ENCODE assay signal across 8 mouse cellular contexts in genomic region chr7:67645681-67646014, GRCm38 (mm10). TPM values are rescaled to one million over a fixed set of nuclear protein-coding genes. Genes with fewer than 3 reads are reported as not detected.
DNase-seq lines count a peak whose midpoint lies in the region; ATAC-seq and TF ChIP-seq lines count a peak whose summit lies in the region.

No protein-coding gene starts in this region.

- no peaks in the 10 kb centered on the region for H3K27me3 ChIP-seq in thymus, adult 2 months (ENCODE audit: control insufficient read depth, insufficient read depth, low read length)
- no peaks in the 10 kb centered on the region for H3K27me3 ChIP-seq in liver, embryonic 14.5 days (ENCODE audit: control insufficient read depth, insufficient read depth, low read length)

- H3K4me2 ChIP-seq in liver, embryonic 14.5 days (ENCODE audit: low read depth) = peak overlapping the region; percentile 73

- TF ChIP-seq CTCF in thymus, adult 2 months (IDR thresholded peaks at IDR 0.05; ENCODE audit: borderline replicate concordance, control insufficient read depth, extremely low read depth, insufficient read depth, low read length, poor library complexity) = no peak
- no peak for TF ChIP-seq CTCF in liver, embryonic 14.5 days (IDR thresholded peaks at IDR 0.05; ENCODE audit: low read depth)

- no peak for DNase-seq in cerebellum, adult 11-12 months
- DNase-seq in thymus, adult 2 months = no peak
- DNase-seq in thymus, postnatal 10 days (ENCODE audit: low spot score in 2 of 2) = no peak
- DNase-seq in liver, embryonic 14.5 days (ENCODE audit: low read depth in 3 of 3, low spot score in 3 of 3) = no peak
- DNase-seq in gastrocnemius, postnatal 10 days = no peak
- DNase-seq in layer of hippocampus, postnatal 10 days (ENCODE audit: low spot score in 2 of 2) = no peak
- no peak for DNase-seq in c-Kit-positive CD71-positive TER-119-positive erythroid progenitor cells, embryonic 14.5 days (ENCODE audit: low spot score)

- TF ChIP-seq EP300 in liver, embryonic 14.5 days (IDR thresholded peaks at IDR 0.05; ENCODE audit: low read depth) = no peak

- peak overlapping the region; percentile 93 for H3K27ac ChIP-seq in thymus, adult 2 months (ENCODE audit: control insufficient read depth, insufficient read depth, low read length)
- peak overlapping the region; percentile 73 for H3K27ac ChIP-seq in liver, embryonic 14.5 days

- H3K4me1 ChIP-seq in thymus, adult 2 months (replicated peaks; ENCODE audit: control insufficient read depth, insufficient read depth, low read length) = peaks cover 2% of the 10 kb centered on the region; the same call in 1 of the 2 replicates
- H3K4me1 ChIP-seq in liver, embryonic 14.5 days (replicated peaks; ENCODE audit: control insufficient read depth in 2 of 2, insufficient read depth in 2 of 2, low read length in 1 of 2) = peaks cover 9 to 10% of the 10 kb centered on the region in 2 experiments

- no peak for TF ChIP-seq POLR2A in thymus, adult 2 months (IDR thresholded peaks at IDR 0.05; ENCODE audit: control insufficient read depth, extremely low read depth, insufficient read depth, low read length, poor library complexity)

- WGBS in thymus, adult 2 months = under 1% methylated on average over 15 of the region's 15 CpGs
- under 1% methylated on average over 15 of the region's 15 CpGs for WGBS in liver, embryonic 14.5 days (ENCODE audit: insufficient replicate concordance)

- 0 out of 2 replicates have a peak, but pooled peaks cover 2% of the 10 kb centered on the region for H3K36me3 ChIP-seq in thymus, adult 2 months (ENCODE audit: control insufficient read depth, insufficient read depth, low read length)
- H3K36me3 ChIP-seq in liver, embryonic 14.5 days (replicated peaks; ENCODE audit: control insufficient read depth, insufficient read depth, low read depth) = no peaks in the 10 kb centered on the region

- H3K4me3 ChIP-seq in thymus, adult 2 months (ENCODE audit: control insufficient read depth, insufficient read depth, low read length) = peak overlapping the region; percentile 86
- peak overlapping the region; percentile 74 to 99 for H3K4me3 ChIP-seq in liver, embryonic 14.5 days (ENCODE audit: insufficient read depth in 1 of 2, low read depth in 2 of 2, low read length in 2 of 2)

- peak; percentile 33 for ATAC-seq in cerebellum, adult (ENCODE audit: insufficient number of reproducible peaks, low FRiP score, low TSS enrichment)
- ATAC-seq in liver, embryonic 14.5 days (ENCODE audit: insufficient read depth) = peak; percentile 25

- peak overlapping the region; percentile 78 for H3K9ac ChIP-seq in liver, embryonic 14.5 days (replicated peaks)

- no peaks in the 10 kb centered on the region for H3K9me3 ChIP-seq in liver, embryonic 14.5 days (ENCODE audit: control insufficient read depth, low read length)

RNA-seq across cellular contexts. Expression of gene Lrrc28, which starts 0.6 kb away (rescaled TPM):
- polyA plus RNA-seq in thymus, adult 2 months (2012; rRNA removed) = 39.2 and 39.4 TPM in 2 replicates
- polyA plus RNA-seq in liver, embryonic 14.5 days (2012; rRNA removed) = 4.6 and 5.0 TPM in 2 replicates
- polyA plus RNA-seq in liver, embryonic 14.5 days (2014; fragmentation: Nextera tagmentation; extraction: Ambion mirVana) = 10.1 and 11.3 TPM in 2 replicates
- total RNA-seq in gastrocnemius, postnatal 10 days (2021) = 10 to 100 TPM; 15.8 to 17.7 TPM
- total RNA-seq in layer of hippocampus, postnatal 10 days (2021) = 10 to 100 TPM; 32.2 to 33.4 TPM

RNA-seq across cellular contexts. Expression of gene Ttc23, which starts 1.6 kb away (rescaled TPM):
- polyA plus RNA-seq in thymus, adult 2 months (2012; rRNA removed) = 2.9 and 4.5 TPM in 2 replicates
- 2.5 and 3.0 TPM in 2 replicates for polyA plus RNA-seq in liver, embryonic 14.5 days (2012; rRNA removed)
- 3.7 and 4.0 TPM in 2 replicates for polyA plus RNA-seq in liver, embryonic 14.5 days (2014; fragmentation: Nextera tagmentation; extraction: Ambion mirVana)
- total RNA-seq in gastrocnemius, postnatal 10 days (2021) = 10 to 100 TPM; 24.7 to 27.2 TPM
- total RNA-seq in layer of hippocampus, postnatal 10 days (2021) = 10 to 100 TPM; 10.0 to 10.7 TPM
